Mouse (Mus musculus) mature B cell (primary cell): ENCODE data around the gene Fam189b.

Source experiments
- in situ Hi-C: fragments of 300-500 bp; cut with MboI; formaldehyde crosslinking; loops from 2 replicates; pipeline ENCODE4 v1.14.3; 2019

The Fam189b gene

DNA sequence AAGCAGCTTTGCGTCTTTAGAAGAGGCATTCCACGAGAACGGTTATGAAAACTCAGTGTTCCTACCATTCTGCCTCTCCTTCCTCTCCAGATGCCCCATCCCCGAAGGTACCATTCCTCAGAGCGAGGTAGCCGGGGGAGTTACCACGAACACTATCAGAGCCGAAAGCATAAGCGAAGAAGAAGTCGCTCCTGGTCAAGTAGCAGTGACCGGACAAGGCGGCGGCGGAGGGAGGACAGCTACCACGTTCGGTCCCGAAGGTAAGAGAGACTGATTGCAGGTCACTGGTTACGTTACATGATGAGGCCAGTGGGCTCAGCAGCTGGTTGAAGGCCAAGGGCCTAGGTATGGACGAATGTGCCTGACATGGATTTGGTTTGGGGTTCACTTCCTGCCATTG, 16.0 kb upstream of the Fam189b start:
- in situ Hi-C loops: no loop called here

DNA sequence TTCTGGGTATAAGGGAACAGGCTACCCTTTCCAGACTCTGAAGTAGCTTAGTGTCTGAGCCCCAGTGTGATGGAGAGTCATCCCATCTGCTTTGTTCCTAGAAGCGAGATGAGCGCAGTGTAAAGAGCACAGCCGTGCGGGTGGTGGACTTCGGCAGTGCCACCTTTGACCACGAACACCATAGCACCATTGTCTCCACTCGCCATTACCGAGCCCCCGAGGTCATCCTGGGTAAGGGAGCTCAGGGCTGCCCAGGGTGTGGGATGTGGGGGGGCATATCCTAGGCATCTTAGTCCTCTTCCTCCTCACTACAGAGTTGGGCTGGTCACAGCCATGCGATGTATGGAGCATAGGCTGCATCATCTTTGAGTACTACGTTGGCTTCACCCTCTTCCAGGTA, 8.1 kb upstream of the Fam189b start:
- in situ Hi-C loops: no loop called here

DNA sequence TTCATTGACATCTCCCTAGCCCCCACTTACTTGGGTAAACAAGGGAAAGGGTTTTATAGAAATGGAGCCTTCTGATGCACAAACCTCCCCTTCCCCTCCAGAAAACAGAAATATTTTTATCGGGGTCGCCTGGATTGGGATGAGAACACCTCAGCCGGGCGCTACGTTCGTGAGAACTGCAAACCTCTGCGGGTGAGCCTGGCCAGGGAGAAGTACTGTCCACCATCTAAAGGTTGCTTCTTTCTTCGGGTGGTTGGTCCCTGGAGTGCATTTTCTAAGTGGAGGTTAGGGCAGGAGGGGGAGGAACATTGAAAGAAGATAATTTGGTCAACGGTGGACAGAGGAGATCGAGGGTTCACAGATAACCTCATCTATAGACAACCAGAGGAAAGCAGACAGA, 7.4 kb upstream of the Fam189b start:
- in situ Hi-C loops: no loop called here

DNA sequence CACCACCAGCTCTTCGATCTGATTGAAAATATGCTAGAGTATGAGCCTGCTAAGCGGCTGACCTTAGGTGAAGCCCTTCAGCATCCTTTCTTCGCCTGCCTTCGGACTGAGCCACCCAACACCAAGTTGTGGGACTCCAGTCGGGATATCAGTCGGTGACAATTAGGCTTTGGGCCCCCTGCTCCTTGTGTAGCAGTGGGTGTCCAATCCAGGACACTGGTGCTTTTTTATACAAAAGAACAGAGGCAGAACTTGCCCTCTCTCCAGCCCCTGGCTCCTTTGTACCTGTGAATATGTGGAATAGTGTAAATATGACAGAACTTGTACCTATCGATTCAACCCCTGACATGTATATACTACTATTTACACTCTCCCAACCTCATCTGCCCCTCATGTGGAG, 6.5 kb upstream of the Fam189b start:
- in situ Hi-C loops: no loop called here

DNA sequence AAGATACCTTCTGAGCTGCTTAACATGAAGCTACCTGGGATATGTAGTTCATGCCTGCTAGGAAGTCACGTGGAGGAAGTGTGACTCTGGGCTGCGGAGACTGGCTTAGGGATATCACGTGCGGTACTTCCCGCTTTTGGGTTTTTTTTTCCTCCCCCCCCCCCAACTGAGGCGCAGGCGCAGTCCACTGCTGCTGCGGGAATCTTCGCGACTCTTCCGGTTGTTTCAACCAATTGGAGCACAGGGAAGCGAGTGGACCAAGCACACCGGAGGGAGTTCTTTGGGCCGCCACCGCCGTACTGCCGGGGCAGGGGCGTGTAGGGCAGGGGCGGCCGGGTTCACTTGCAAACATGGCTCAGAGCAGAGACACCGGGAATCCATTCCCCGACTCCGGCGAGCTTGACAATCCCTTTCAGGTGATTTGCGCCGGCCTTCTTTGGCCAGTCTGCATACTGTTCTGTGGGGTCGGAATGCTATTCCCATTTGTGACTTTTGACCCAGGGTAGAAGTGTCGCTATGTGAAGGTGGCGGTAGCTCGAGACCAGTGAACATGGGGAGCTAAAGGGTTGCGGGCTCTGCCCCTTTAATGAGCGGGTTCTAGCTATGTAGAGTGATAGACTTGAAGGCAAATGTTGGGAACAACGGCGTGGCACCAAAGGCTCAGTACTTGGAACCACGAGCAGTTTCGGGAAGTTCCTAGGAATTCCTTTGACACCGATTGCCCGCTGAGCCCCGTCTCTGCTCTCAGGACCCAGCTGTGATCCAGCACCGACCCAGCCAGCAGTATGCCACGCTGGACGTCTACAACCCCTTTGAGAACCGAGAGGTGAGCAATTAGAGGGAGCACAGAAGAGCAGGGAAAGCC, 5.5 kb upstream of the Fam189b start, which contains the start of gene Scamp3:
Scamp3 (plus strand) TSS at position 232 of the 865 bp plus-strand sequence.
- in situ Hi-C loops: no loop called here

DNA sequence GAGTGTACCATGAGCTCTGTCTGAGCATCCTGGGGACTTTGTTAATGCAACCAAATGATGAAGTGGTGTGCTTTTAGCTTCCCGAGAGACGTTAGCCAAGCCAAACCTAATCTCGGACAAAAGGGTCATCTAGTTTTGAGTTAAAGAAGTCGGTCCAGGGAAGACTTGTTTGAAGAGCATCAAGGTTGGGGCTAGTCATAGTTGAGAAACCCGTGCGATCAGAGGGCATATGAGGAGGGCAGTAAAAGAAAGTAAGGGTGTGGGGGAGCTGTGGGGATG, 4.9 kb upstream of the Fam189b start:
- in situ Hi-C loops: no loop called here

DNA sequence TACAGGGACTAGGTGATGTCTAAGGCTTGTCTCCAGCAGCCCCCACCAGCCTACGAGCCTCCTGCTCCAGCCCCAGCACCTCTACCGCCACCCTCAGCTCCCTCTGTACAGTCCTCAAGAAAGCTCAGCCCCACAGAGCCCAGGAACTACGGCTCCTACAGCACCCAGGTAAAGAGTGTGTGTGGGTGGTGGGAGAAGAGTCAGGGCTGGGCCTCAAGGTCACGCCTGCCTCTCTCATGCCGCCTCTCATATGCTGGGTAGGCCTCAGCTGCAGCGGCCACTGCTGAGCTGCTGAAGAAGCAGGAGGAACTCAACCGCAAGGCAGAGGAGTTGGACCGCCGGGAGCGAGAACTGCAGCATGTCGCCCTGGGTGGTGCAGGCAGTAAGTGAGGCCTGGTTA, 3.9 kb upstream of the Fam189b start:
- in situ Hi-C loops: no loop called here

DNA sequence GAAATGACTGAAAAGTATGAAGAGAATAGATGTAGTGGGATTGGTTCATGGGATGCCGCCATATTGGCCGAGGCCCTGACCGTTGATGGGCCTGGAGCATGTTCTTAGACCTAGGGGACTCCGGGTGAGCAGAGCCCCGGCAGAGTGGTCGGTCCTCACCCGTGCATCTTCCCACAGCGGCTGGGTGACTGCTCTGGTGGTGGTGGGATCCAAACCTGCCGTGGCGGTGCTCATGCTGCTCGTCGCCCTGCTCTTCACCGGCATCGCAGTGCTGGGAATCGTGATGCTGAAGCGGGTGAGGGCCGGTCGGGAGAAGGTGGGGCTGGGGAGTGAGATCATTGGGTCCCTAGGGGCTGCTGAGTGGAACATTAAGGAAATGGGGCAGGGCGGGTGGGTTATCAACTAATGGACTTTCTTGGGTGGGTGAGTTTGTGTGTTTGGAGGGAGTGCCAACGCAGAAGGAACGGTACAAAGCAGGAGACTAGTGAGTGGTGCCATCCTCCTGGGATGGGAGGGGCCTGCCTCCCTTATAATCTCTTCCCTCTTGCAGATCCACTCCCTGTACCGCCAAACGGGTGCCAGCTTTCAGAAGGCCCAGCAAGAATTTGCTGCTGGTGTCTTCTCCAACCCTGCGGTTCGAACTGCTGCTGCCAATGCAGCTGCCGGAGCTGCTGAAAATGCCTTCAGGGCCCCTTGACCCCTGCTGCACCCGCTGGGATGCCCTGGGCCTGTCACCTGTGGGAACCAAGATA, 1.0 kb upstream of the Fam189b start:
- in situ Hi-C loops: no loop called here

DNA sequence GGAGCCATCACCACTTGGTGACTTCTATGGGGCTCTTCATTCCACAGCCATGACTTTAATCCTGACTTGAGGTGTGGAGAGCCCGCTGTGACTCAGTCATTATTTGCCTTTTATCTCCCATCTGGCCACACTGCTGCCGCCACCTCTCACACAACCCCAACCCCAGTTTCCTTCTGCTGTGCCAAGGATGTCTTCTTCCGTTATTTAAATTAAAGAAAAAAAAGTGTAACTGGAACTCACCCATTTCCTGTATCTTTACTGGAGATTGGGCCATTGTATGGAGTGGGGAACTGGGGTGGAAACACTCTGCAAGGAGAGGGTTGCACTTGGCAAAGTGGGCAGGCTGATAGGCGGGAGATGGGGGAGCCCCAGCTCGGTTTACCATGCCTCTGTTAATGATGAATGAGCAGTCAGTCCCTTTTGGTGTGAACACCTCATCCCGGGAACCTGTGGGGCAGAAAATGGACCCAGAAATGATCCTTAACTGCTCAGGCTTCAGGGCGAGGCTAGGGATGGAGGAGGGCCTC, 349 bp upstream of the Fam189b start:
- in situ Hi-C loops: no loop called here

DNA sequence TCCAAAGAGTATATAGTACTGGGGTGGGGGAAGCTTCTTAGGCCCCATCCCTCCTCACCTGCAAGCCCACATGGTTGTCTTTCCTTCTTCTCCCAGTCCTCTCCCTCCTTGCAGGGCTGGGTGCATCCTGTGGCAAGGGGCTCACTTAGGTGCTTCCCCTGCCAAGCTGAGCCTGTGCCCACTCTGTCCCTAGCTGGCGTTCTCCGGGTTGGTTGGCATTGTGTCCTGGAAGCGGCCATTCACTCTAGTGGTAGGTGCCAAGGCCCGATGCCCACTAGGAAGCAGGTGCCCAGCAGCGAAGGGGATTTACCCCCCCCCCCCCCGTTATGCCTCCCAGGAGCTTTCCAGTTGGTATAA, 994 bp downstream of the Fam189b start:
- in situ Hi-C loops: no loop called here

DNA sequence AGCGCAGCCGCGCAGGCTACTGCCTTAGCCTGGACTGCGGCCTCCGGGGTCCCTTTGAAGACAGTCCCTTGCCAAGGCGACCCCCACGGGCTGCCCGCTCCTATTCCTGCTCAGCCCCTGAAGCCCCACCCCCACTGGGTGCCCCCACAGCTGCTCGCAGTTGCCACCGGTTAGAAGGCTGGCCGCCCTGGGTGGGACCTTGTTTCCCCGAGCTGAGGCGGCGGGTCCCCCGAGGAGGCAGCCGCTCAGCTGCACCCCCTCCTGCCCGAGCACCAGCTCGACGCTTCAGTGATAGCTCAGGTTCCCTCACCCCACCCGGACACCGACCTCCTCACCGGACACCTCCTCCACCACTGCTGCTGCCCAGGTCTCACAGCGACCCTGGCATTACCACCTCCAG, 4.3 kb downstream of the Fam189b start:
- in situ Hi-C loops: no loop called here

DNA sequence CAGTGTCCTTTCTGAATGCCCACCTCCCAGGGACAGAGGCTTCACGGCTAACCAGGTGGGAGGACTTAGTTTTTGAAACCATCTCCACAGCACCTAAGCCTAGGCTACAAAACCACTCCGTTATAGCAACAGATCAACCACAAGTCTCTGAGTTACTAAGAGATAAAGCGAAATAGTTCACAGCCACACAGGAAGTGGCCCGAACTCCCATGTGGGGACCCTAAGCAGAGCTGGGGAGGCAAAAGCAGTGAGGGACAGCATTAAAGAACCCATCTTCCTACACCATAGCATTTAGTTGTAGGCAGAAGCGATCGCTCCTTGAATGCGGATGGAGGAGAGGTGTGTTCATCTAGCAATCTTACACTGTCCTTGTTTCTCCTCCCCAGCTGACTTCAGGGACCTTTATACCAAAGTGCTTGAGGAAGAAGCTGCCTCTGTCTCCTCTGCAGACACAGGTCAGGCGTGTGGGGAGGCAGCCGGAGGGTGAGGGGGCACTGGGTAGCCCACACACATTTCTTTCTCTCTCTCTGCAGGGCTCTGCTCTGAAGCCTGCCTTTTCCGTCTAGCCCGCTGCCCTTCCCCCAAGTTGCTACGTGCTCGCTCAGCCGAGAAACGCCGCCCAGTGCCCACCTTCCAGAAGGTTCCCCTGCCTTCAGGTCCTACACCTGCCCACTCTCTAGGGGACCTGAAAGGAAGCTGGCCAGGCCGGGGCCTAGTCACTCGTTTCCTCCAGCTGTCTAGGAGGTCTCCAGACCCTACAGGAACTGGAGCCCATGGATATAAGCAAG, 4.9 kb downstream of the Fam189b start:
- in situ Hi-C loops: no loop called here

DNA sequence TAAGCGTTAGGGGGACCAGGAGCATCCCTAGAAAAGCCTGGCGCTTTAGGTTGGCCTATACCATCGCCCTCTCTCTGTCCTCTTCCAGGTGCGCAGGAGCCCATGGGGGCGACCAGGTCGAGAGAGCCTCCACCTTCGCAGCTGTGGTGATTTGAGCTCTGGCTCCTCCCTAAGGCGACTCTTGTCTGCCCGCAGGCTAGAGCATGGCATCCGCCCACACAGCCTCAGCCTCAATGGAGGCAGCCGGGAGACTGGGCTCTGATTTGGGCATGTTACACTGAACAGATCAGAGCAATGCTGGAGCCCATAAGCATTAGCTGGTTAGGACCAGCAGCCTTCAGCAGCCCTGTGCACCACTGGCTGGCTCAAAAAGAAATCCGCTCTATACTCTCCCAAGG, 5.5 kb downstream of the Fam189b start:
- in situ Hi-C loops: no loop called here

DNA sequence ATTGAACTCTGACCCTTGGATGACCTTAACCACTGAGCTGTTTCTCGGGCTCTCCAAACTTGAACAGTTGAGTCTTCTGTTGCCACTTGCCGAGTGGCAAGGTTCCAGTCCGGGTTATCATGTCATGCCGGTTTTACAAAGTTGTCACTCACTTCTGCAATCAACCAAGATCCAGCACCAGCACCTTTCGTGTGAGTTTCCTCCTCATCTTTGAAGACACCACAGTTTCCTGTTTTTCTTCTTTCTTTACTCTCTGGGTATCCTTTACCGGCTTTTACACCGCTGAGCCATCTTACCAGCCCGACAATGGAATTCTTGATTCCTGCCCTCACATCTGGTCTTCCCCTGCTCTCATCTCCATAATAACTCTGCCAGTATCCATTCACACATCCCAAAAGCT, 7.5 kb downstream of the Fam189b start:
- in situ Hi-C loops: no loop called here

DNA sequence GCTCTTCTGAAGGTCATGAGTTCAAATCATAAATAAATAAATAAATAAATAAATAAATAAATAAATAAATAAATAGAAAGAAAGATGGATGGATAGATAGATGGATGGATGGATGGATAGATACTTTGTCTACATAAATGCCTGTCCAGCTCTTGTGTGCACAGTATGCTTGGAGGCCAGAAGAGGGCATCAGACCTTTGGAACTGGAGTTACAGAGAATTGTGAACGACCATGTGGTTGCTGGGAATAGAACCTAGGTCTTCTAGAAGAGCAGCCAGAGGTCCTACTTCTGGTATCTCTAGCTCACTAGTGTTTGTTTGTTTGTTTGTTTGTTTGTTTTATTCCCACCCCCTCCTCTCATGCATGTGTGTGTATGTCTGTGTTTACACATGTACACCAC, 10.4 kb downstream of the Fam189b start:
- in situ Hi-C loops: no loop called here

DNA sequence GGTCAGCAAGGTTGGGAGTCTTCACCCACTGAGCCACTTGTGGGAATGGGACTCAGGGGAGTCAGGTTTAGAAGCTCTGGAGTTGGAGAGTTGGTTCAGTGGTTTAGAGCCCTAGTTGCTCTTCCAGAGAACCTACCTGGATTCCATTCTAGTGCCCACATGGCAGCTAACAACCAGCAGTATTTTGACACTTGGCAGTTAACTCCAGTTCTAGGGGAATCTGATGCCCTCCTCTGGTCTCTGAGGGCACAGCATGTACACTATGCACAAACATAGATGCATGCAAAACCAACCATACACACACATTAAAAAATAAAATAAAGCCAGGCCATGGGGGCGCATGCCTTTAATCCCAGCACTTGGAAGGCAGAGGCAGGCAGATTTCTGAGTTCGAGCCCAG, 10.9 kb downstream of the Fam189b start:
- in situ Hi-C loops: no loop called here

DNA sequence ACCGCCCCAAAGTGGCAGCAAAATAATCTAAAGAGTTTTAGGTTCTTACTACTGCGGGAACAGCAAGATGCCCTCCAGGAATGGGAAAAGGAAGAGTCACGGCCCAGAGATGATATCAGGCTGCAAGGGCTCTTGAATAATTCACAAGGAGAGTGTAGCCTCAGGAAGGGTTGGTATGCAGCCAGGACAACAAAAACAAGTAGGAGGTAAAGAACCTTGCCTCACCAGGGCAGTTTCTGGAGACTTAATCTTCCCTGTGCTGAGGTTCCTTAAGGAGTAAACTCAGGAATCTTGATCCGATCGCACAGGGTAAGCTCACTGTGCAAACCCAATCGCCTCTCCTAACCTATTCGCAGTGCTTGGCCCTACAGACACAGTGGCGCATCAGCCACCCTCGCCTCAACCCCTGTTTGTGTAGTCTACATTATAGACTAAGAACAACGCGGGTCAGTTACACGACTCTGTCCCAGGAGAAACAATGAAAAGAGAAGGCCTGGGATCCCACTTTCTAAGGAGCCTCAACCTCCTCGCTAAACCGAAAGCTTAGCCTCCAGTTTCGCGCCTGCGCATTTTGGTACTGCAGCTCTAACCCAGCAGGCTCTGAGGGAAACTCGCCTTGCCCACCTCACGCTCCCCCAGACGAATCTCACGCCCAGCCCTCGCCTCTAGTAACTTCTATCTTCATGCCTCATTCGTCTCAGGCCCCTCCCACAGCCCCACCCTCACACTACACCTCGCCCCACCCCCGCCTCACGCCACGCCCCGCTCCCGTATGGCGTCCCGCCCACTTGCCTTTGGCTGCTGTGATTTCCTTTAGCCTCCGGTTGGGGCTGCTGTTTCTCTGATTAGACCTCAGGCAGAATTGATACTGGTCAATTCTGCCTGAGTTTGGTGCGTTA, 13.3 kb downstream of the Fam189b start:
- in situ Hi-C loops: no loop called here

DNA sequence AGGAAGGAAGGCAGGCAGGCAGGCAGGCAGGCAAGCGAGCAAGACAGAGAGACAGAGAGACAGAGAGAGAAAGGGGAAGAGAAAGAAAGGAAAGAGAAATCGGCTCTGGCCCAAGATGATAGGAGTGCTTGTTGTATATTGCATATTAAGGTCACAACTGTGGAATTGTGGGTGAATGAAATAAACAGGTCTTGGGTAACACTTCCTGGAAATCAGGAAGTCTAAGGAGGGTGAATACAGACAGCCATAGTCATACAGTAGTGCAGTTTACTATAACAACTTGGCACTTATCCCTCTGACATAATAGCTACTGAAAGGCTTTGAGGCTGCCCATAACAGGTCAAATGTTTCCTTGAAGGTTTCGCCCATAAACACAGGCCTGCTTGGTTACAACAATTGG, 16.9 kb downstream of the Fam189b start:
- in situ Hi-C loops: no loop called here

DNA sequence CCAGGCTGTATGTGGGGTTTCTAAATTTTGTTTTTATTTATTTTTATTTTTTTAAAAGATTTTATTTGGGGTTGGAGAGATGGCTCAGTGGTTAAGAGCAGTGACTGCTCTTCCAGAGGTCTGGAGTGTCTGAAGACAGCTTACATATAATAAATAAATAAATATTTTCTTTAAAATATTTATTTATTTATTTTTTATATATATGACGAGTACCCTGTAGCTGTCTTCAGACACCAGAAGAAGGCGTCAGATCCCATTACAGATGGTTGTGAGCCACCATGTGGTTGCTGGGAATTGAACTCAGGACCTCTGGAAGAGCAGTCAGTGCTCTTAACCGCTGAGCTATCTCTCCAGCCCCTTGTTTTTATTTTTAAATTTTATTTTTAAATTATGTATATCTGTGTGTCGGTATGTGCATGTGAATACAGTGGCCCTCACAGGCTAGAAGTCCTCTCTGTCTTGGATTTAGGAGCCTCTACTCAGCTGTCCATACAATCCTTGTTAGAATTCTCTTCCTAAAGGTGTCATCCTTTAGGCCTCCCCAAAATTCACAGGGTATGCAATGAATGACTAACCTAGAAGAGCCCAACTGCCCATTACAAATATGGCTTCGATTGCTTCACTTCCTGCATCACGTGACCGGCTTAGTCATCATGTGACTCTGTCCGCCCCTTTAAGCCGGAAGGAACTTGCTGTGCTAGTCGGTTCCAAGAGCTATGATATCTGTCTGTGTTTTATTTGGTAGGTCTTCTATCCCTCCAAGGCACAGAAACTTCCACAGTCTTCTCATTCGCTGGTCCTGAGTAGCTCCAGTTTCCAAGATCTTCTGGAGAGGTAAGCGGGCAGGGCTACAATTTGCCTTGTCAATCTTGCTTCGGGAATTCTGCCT, 19.6 kb downstream of the Fam189b start, which contains the start of gene Gba:
Gba (plus strand) TSS at position 676 of the 889 bp plus-strand sequence.
- in situ Hi-C loops: no loop called here

DNA sequence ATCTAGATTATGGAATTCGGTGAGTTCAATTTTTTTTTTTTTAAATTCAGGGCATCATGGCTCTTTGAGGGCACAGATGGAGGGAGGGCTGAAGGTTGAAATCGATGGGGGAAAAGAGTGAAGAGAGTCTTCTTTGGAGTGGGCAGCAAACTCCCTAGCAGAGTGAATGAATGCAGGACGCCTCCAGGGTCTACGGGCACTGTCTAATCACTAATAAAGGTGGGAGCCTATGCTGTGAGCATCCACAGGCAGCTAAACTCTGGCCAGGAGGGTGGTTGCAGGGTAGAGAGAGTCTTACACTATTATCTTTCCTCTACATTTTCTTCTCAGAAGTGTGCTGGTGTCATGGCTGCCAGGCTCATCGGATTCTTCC, 20.2 kb downstream of the Fam189b start:
- in situ Hi-C loops: no loop called here
